Mouse (Mus musculus) testis, adult 2 months (tissue): ENCODE results near the gene Psmd8.

Source experiments
- CTCF ChIP-seq: fragments of 200-500 bp; IDR thresholded peaks from 2 replicates; pipeline ENCODE4 v1.5.1; 2012; ENCODE audit warnings: low read depth, mild to moderate bottlenecking, inconsistent platforms, low read length, moderate library complexity; ENCODE audit not compliant: control insufficient read depth, insufficient read depth, insufficient replicate concordance
- POLR2A ChIP-seq: fragments of 200-500 bp; IDR thresholded peaks from 2 replicates; pipeline ENCODE4 v1.6.1; 2012; ENCODE audit warnings: low read depth, mild to moderate bottlenecking, inconsistent platforms, low read length, moderate library complexity; ENCODE audit not compliant: control insufficient read depth

- no peak for TF ChIP-seq CTCF
- no peak for TF ChIP-seq POLR2A
Measured at GRCm38 (mm10) chr7:29151486-29151885, 29.0 kb downstream of the Psmd8 start.
